Mouse (Mus musculus) ES-E14 (cell line): ENCODE data around the gene Gbf1. TPM values are rescaled to one million over a fixed set of nuclear protein-coding genes. Genes with fewer than 3 reads are reported as not detected.

Experiments
- DNase-seq: peaks from one replicate; pipeline ENCODE4 v3.0.0-alpha.2; 2013; ENCODE audit warnings: low read depth, low spot score
- H3K27ac ChIP-seq: 2 replicates; pipeline ENCODE4 v1.5.1; 2012; ENCODE audit warnings: low read depth, mild to moderate bottlenecking, low read length, moderate library complexity, mixed read lengths; ENCODE audit not compliant: poor library complexity, insufficient read depth, severe bottlenecking
- H3K36me3 ChIP-seq: 2 replicates; pipeline ENCODE4 v1.6.1; 2012; ENCODE audit warnings: mild to moderate bottlenecking, low read length, moderate library complexity, mixed read lengths; ENCODE audit not compliant: control insufficient read depth, poor library complexity, insufficient read depth, severe bottlenecking
- H3K4me1 ChIP-seq, 2 experiments: fragments of 150-350 bp in 1 of 2; sonication (generic) in 1 of 2; 2 replicates each; pipeline ENCODE4 v1.6.1; 2012; ENCODE audit warnings: low read length in 2 of 2, mild to moderate bottlenecking in 1 of 2, mixed read lengths in 1 of 2; ENCODE audit not compliant: control insufficient read depth in 2 of 2, insufficient read depth in 2 of 2, poor library complexity in 1 of 2
- H3K4me3 ChIP-seq, 2 experiments: fragments of 150-350 bp in 1 of 2; sonication (generic) in 1 of 2; 2 replicates each; pipeline ENCODE4 v1.5.1; 2012; ENCODE audit warnings: low read length in 2 of 2, low read depth in 1 of 2, mild to moderate bottlenecking in 1 of 2, mixed read lengths in 1 of 2; ENCODE audit not compliant: insufficient read depth in 1 of 2, poor library complexity in 1 of 2, severe bottlenecking in 1 of 2
- H3K9ac ChIP-seq: 2 replicates; pipeline ENCODE4 v1.6.1; 2012; ENCODE audit warnings: low read depth, mild to moderate bottlenecking, low read length, mixed read lengths; ENCODE audit not compliant: poor library complexity, insufficient read depth, severe bottlenecking
- H3K9me3 ChIP-seq: fragments of 150-350 bp; sonication (generic); 2 replicates; pipeline ENCODE4 v1.6.1; 2012; ENCODE audit warnings: low read depth, mild to moderate bottlenecking, low read length; ENCODE audit not compliant: control insufficient read depth, insufficient read depth
- CHD2 ChIP-seq: IDR thresholded peaks from 2 replicates; pipeline ENCODE4 v1.6.1; 2014; ENCODE audit warnings: mild to moderate bottlenecking, low read depth, low read length, inconsistent platforms
- HCFC1 ChIP-seq: IDR thresholded peaks from 2 replicates; pipeline ENCODE4 v1.6.1; 2012; ENCODE audit warnings: low read length, inconsistent platforms, borderline replicate concordance; ENCODE audit not compliant: insufficient read depth
- MAFK ChIP-seq: IDR thresholded peaks from 2 replicates; pipeline ENCODE4 v1.6.1; 2014; ENCODE audit warnings: mild to moderate bottlenecking, low read depth, low read length, inconsistent platforms; ENCODE audit not compliant: insufficient read depth
- ZC3H11A ChIP-seq: IDR thresholded peaks from 2 replicates; pipeline ENCODE4 v1.6.1; 2012; ENCODE audit warnings: low read depth, mild to moderate bottlenecking, inconsistent platforms, low read length, borderline replicate concordance
- ZNF384 ChIP-seq: IDR thresholded peaks from 2 replicates; pipeline ENCODE4 v1.6.1; 2012; ENCODE audit warnings: low read depth, low read length, inconsistent platforms
- in situ Hi-C, 2 experiments: fragments of 600-800 bp; cut with MboI; formaldehyde crosslinking; loops; one replicate each; pipeline ENCODE4 v1.15.1; 2025; ENCODE audit warnings: low sequenced_read_pairs in 2 of 2, inconsistent platforms in 1 of 2; ENCODE audit not compliant: unreplicated experiment in 2 of 2
- total RNA-seq: library from RNA; depleted of rRNA; stranded (reverse); fragments of 300-350 nt; gene quantifications from 2 replicates; pipeline ENCODE4 v1.2.3, GENCODE M21; 2012; rRNA removed

The Gbf1 gene
- total RNA-seq, 1 experiment, result 29.0 TPM

GRCm38 (mm10) chr19:46331326-46331725 is 179.0 kb downstream of the Gbf1 start:
- Histone ChIP-seq H3K4me3 (no peak overlapping the region), H3K27ac (no peak overlapping the region), H3K9ac (no peak overlapping the region), H3K9me3 (no peaks in the 10 kb centered on the region), H3K36me3 (peaks cover 12% of the 10 kb centered on the region; the same call in 1 of the 2 replicates), H3K4me1 (peaks cover 3 to 7% of the 10 kb centered on the region in 2 experiments; a peak in 2 of 4 replicates)
- in situ Hi-C loops, result no loop called here
- no peak for DNase-seq
- TF ChIP-seq CHD2, result no peak

DNA sequence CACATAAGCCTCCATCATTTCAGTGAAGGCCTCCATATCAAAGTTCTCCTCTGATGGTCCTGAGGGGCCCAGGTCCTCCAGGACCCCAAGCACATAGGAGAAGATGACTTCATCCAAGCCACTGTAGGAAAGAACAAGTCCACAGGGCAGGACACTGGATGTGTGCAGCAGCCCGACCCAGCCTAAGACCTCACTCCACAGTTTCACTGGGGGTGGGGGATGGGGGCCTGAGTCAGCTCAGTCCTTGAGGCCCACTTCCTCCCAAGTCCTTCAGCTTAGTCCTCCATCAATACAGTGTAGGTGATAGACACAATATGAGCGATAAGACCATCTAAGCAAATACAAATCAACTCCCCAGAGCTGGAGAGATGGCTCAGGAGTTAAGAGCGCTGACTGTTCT is 179.6 kb downstream of the Gbf1 start:
- peaks cover 3 to 5% of the 10 kb centered on the region in 2 experiments; a peak in 2 of 4 replicates for H3K4me1 ChIP-seq
- in situ Hi-C loops, result no loop called here

GRCm38 (mm10) chr19:46332721-46333339 is 180.5 kb downstream of the Gbf1 start:
- no peak overlapping the region for H3K4me3 ChIP-seq
- peaks cover 3 to 7% of the 10 kb centered on the region in 2 experiments; a peak in 2 of 4 replicates for H3K4me1 ChIP-seq
- no peaks in the 10 kb centered on the region for H3K9me3 ChIP-seq
- H3K27ac ChIP-seq, result no peak overlapping the region
- H3K9ac ChIP-seq, result no peak overlapping the region
- TF ChIP-seq HCFC1 (no peak), ZNF384 (no peak), ZC3H11A (no peak), MAFK (no peak), CHD2 (no peak)
- H3K36me3 ChIP-seq, result peaks cover 12% of the 10 kb centered on the region; the same call in 1 of the 2 replicates
- in situ Hi-C loops, result no loop called here
- no peak for DNase-seq

More for the DNA sequence above, 179.6 kb downstream of the Gbf1 start:
- H3K9me3 ChIP-seq, result no peaks in the 10 kb centered on the region
- H3K9ac ChIP-seq, result no peak overlapping the region
- DNase-seq, result no peak
- no peak overlapping the region for H3K27ac ChIP-seq
- H3K36me3 ChIP-seq, result peaks cover 12% of the 10 kb centered on the region; the same call in 1 of the 2 replicates
- no peak overlapping the region for H3K4me3 ChIP-seq
- no peak for TF ChIP-seq ZC3H11A
- no peak for TF ChIP-seq ZNF384
- no peak for TF ChIP-seq CHD2
- TF ChIP-seq HCFC1, result no peak
- no peak for TF ChIP-seq MAFK

DNA sequence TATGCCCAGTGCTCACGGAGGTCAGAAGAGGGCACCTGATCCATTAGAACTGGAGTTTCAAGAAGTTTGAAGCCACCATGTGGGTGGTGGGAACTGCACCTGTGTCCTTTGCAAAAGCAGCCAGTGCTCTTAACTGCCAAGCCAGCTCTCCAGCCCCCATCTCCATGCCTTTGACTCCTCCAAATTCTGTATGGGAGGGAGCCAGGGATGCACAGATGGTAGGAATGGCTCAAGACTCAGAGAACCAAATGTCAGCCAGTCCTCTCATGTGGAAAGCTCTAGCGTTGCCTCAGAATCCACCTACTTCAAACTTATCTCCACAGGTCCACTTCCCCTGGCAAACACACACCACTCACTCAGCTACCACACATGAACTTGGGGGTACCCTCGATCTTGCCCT is 181.6 kb downstream of the Gbf1 start:
- peaks cover 4 to 7% of the 10 kb centered on the region in 2 experiments; a peak in 2 of 4 replicates for H3K4me1 ChIP-seq
- peaks cover 12% of the 10 kb centered on the region; the same call in 1 of the 2 replicates for H3K36me3 ChIP-seq
- no peak overlapping the region for H3K27ac ChIP-seq
- H3K4me3 ChIP-seq, result no peak overlapping the region
- TF ChIP-seq ZNF384 (no peak), ZC3H11A (no peak), HCFC1 (no peak), MAFK (no peak), CHD2 (no peak)
- in situ Hi-C loops, result no loop called here
- H3K9ac ChIP-seq, result no peak overlapping the region
- no peaks in the 10 kb centered on the region for H3K9me3 ChIP-seq
- DNase-seq, result no peak

Other genes with a start within 250 kb of the Gbf1 start
- gene Armh3, start 154.0 kb upstream of the Gbf1 start, total RNA-seq, result 8.0 and 10.1 TPM in 2 replicates
- 4.9 and 6.9 TPM in 2 replicates for gene Hps6, start 149.0 kb upstream of the Gbf1 start, total RNA-seq
- gene Pprc1, start 107.6 kb upstream of the Gbf1 start, total RNA-seq, result 68.4 and 75.1 TPM in 2 replicates
- gene Ldb1, start 107.3 kb upstream of the Gbf1 start, total RNA-seq, result 123 and 207 TPM in 2 replicates
- 134 and 140 TPM in 2 replicates for gene Nolc1, start 76.6 kb upstream of the Gbf1 start, total RNA-seq
- gene Elovl3, start 20.6 kb upstream of the Gbf1 start, total RNA-seq, result 0.16 and 0.22 TPM in 2 replicates
- gene Pitx3, start 4.2 kb upstream of the Gbf1 start, total RNA-seq, result 0.18 TPM in 1 of 2 replicates, not detected in the other
- gene Nfkb2, start 151.8 kb downstream of the Gbf1 start, total RNA-seq, result 11.6 and 13.0 TPM in 2 replicates
- 2.4 and 3.1 TPM in 2 replicates for gene Psd, start 174.6 kb downstream of the Gbf1 start, total RNA-seq
- gene Fbxl15, start 175.7 kb downstream of the Gbf1 start, total RNA-seq, result 7.8 and 7.9 TPM in 2 replicates
- 75.1 and 102 TPM in 2 replicates for gene Cuedc2, start 186.2 kb downstream of the Gbf1 start, total RNA-seq
- 9.9 and 19.8 TPM in 2 replicates for gene Mfsd13a, start 188.6 kb downstream of the Gbf1 start, total RNA-seq
- 0.53 and 0.80 TPM in 2 replicates for gene 2310034G01Rik, start 197.8 kb downstream of the Gbf1 start, total RNA-seq
- 66.7 and 85.7 TPM in 2 replicates for gene Actr1a, start 243.2 kb downstream of the Gbf1 start, total RNA-seq
- gene Sufu, start 244.4 kb downstream of the Gbf1 start, total RNA-seq, result 12.6 and 14.5 TPM in 2 replicates